Mouse (Mus musculus) common myeloid progenitor, adult 5-6 weeks (primary cell): ENCODE data around the gene Mesp1. TPM values are rescaled to one million over a fixed set of nuclear protein-coding genes. Genes with fewer than 3 reads are reported as not detected.
A peak's percentile ranks its signal among the peaks of the same experiment; 100 is the strongest.

Source experiments
- ATAC-seq: replicated peaks from 2 replicates; pipeline ENCODE4 v1.8.0; 2016; ENCODE audit warnings: low read depth, mild to moderate bottlenecking, moderate TSS enrichment, inconsistent platforms; ENCODE audit not compliant: poor library complexity, severe bottlenecking
- total RNA-seq: library from RNA; stranded (forward); fragments of 200-1000, 187-1606 nt; gene quantifications from 2 replicates; pipeline ENCODE4 v1.2.3, GENCODE M21; 2017

The Mesp1 gene
- not detected in 2 replicates for total RNA-seq

DNA sequence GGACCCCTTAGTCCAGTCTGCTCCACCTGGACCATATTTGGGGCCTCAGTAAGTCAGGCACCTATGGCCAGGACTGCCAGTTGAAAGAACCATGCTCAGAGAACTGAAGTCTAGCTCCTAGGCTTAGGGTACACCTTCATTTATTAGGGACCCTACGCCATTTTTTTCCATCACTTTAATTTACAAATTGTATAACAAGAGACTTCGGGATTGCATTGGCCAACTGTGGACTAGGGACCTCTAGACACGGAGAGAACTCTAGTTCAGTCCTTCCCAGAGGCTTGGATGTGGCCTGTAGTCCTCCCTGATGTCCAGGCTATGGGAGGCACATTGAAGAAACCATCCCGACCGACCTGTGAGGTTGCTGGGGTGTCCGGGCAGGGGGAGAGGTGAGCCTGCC lies at the start of gene Mesp1:
Mesp1 (minus strand) TSS at position 101 of the 400 bp plus-strand sequence.
- ATAC-seq = no peak

GRCm38 (mm10) chr7:79842163-79842562 lies 48.6 kb upstream of the Mesp1 start:
- no peak for ATAC-seq

DNA sequence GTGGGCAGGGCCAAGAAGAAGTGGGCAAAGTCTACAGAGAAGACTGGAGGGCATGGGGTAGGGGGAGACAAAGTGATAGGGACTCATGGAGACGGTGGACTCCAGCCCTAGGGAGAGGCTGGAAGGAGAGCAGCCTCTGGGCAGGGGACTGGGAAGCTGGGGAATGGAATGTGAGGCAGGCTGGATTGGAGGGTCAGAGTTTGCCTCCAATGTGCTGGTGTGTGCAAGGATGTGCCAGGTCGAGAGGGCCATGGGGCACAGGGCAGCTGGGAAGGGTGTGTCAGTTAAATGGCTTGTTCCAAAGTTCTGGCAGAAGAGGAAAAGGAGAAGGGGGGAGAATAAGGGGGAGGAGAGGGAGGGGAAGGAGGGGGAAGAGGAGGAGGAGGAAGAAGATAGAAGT lies 43.7 kb upstream of the Mesp1 start:
- no peak for ATAC-seq

DNA sequence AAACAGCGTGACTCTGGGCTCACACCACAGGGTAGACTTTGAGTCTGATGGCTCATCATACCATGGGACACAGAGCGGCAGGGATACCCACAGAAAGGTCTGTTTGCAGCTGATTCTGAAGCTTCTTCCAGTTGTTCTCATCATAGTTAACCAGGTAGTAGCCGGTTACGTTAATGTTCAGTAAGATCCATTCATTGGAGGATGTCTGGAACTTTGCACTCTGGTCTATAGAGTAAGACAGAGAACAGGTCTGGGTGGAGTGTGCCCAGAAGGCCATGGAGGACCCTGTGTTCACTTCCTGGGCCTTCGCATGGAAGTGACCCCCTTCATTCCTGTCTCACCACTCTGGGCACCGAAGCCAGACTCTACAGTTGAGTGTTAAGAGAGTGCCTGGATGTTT lies 41.6 kb upstream of the Mesp1 start:
- no peak for ATAC-seq

DNA sequence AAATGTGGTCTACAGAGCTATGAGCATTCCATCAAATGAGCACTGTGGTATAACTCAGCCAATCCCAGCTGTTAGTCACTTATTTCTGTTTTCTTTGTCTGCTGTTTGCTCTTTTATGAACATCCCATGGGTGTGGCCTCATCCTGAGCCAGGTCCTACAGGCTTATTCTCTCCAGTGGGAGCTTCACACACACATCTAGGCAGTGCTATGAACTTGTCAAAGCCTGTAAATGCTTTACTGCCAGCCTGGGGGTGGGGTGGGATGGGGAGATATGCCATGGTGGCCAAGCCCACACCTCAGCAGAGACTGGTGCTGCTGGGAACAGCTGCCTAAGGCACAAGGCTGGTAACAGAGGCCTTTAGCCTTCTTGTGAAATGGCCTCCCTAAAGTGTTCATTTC lies 39.4 kb upstream of the Mesp1 start:
- no peak for ATAC-seq

- no peak for ATAC-seq
Observed at GRCm38 (mm10) chr7:79831585-79831984, 38.0 kb upstream of the Mesp1 start.

- ATAC-seq = no peak
Observed at GRCm38 (mm10) chr7:79831145-79831544, 37.6 kb upstream of the Mesp1 start.

DNA sequence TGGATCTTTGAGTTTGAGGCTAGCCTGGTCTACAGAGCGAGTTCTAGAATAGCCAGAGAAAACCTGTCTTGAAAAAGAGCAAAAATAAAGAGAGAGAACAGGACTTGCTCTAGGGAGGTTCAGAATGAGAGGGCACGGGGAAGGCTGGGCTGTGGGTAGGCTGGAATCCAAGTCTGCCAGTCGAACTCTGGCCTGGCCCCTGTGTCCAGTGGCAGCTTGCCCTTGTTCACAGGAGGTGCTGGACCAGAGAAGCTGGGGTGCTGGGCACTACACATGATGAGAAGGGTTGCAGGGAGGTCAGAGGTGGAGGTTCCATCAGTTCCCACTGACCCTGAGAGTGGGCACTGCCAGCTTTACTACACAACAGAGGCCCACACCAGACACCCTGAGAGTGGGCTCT lies 34.8 kb upstream of the Mesp1 start:
- no peak for ATAC-seq

DNA sequence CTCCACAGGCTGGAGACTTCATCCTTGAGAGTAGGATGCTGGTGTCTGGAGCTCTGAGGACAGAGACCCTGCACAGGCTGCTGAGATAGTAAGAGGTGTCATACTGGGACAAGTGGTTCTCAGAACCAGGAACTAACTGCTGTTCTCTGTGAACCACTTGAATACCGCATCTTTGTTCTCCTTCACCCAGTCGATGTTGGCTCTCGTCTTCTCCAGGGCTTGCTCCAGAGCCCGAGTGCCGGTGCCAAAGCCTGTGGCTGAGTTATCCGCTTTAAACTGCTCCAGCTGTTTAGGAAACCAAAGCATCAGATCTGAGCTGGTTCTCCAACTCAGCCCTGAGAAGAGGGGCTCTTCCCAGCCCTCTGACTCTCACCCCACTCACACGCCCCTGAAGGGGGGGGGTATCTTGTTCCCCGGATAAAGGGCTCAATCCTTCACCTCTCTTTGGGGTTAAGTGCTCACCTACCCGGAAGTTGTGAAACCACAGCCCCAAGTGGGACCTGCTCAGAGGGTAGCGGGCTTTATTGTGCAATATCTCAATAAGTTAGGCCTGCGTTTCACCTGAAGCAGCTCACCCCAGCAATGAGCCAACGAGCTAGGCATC lies 28.6 kb upstream of the Mesp1 start:
- no peak for ATAC-seq

DNA sequence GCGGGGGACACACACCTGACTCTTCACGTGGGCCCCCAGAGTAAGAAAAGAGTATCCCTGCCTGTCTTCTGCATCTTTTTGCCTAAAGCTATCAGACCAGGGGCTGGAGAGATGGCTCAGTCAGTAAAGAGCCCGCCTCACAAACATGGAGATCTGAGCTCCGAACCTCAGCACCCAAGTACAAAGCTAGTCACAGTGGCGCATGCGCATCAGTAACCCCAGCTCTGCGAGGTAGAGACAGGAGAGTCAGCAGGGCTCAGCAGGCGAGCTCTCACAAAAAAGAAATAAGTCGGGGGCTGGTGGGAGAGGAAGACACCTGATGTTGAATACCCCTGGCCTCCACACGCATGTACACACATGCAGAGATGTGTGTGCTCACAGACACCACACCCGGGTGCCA lies 26.4 kb upstream of the Mesp1 start:
- ATAC-seq = no peak

- peak; percentile 47; the same call in 1 of the 2 replicates for ATAC-seq
Observed at GRCm38 (mm10) chr7:79819515-79819914, 25.9 kb upstream of the Mesp1 start.

DNA sequence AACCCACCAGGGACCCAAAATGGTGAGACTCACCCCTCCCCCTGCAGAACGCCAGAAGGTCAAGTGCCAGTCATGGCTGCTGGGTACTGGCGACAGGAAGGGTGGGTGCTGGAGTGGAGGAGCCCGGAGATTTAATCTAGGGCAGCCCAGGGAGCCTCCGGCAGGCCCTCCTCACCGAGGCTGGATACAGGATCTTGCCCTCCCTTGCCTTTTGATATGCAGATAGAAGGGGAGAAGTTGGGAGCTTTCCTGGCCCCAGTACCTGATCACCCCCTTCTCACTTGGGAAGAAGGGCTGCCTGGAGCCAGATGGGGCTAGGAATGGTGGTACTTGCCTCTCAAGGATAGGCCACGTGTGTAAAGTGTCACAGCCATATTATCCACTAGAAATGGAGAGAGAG lies 24.7 kb upstream of the Mesp1 start:
- no peak for ATAC-seq

GRCm38 (mm10) chr7:79813409-79813808 lies 19.8 kb upstream of the Mesp1 start:
- no peak for ATAC-seq

- ATAC-seq = peak; percentile 70
Observed at GRCm38 (mm10) chr7:79810611-79811506, 17.3 kb upstream of the Mesp1 start, which contains the start of gene Mesp2. Gene Mesp2 (plus strand): TSS chr7:79810727.

DNA sequence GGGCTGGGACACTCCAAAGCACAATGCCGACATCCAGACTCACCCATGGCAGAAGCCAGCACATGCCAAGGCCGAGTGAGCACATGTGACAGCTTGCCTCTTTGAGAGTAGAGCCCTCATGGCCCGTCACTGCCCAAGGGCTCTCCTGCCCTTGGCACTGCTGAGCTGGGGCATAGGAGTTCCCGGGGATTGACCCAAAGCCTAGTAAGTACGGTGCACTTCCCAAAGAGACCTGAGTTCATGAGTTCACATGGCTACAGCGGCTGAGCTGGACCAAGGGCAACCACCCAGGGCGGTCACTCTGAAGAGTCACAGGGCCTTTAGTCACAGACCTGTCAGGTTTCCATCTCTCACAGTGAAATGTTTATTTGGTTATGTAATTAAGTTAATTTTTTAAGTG lies 15.0 kb upstream of the Mesp1 start:
- ATAC-seq = no peak

DNA sequence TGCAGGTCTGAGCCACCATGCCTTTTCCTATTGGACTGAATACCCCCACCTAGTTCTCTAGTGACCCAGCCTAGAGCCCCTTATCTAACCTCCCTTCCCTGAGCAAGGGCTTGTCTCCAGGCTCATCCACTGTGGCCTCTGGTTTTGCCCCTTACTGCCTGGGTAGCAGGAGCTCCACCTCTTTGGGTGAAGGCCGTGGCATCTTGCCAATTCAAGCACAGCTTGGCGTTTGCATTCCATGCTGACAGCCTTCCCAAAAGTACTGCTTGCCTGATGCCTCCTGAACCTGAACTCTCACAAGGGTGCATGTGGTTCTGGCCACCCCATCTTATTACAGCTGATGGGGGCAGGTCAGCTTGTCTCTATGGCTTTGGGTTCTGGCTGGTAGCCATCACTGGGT lies 10.3 kb upstream of the Mesp1 start:
- no peak for ATAC-seq

- no peak for ATAC-seq
Observed at GRCm38 (mm10) chr7:79802037-79802436, 8.4 kb upstream of the Mesp1 start.

GRCm38 (mm10) chr7:79801391-79801790 lies 7.8 kb upstream of the Mesp1 start:
- no peak for ATAC-seq

- no peak for ATAC-seq
Observed at GRCm38 (mm10) chr7:79800336-79800735, 6.7 kb upstream of the Mesp1 start.

GRCm38 (mm10) chr7:79799506-79799905 lies 5.9 kb upstream of the Mesp1 start:
- no peak for ATAC-seq

DNA sequence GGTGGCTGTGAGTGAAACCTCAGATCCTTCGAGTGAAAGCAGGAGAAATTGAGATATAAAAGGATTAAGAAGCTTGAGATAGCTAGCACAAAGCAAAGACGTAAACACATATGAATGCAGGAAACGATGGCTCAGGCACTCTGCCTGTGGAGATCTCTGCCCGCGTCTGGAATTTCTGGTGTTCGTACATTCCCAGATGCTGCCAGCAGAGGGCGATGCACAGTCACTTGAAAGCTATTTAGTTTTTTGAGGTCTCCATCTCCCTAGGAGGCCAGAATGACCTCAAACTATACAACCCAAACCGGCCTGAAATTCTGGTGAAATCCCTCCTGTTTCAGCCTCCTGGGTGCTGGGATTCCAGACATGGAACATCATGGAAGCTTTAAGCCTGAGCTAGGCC lies 5.5 kb upstream of the Mesp1 start:
- ATAC-seq = peak; percentile 82

DNA sequence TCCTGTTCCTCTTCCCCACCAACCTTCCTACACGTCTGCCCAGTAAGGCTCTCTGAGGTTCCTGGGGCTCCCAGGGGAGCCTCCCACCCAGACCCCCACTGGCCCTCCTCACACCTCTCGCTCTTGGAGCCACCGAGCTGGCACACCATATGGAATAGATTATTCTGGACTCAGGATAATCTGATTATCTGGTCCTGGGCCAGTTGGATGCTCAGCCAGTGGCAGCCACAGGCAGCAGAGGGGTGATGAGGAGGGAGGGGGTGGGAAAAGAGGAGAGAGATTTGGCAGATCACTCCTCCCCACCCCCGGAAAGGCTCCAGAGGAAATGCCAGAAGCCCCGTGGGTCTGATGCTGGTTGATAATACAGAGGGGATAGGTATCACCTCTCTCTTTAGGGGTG lies 5.0 kb upstream of the Mesp1 start:
- ATAC-seq = no peak
